Mouse (Mus musculus): ENCODE results near the gene Msl1.

Gene Msl1

GRCm38 (mm10) chr11:98777888-98778287 lies 17.4 kb upstream of the Msl1 start:
- DNase-seq = no peak

- peak; percentile 90 for DNase-seq
Observed at GRCm38 (mm10) chr11:98781851-98782512, 13.3 kb upstream of the Msl1 start.

GRCm38 (mm10) chr11:98782651-98783235 lies 12.6 kb upstream of the Msl1 start:
- DNase-seq = peak; percentile 38

GRCm38 (mm10) chr11:98783236-98783696 lies 12.1 kb upstream of the Msl1 start:
- DNase-seq = peak; percentile 98

- no peak for DNase-seq
Observed at GRCm38 (mm10) chr11:98784139-98784538, 11.2 kb upstream of the Msl1 start.

GRCm38 (mm10) chr11:98785214-98785613 lies 10.1 kb upstream of the Msl1 start:
- no peak for DNase-seq

- peak; percentile 88 for DNase-seq
Observed at GRCm38 (mm10) chr11:98785772-98786281, 9.5 kb upstream of the Msl1 start.

GRCm38 (mm10) chr11:98786359-98787214 lies 8.7 kb upstream of the Msl1 start:
- peak; percentile 95 for DNase-seq

GRCm38 (mm10) chr11:98787229-98787628 lies 8.1 kb upstream of the Msl1 start:
- no peak for DNase-seq

- DNase-seq = no peak
Observed at GRCm38 (mm10) chr11:98787691-98788090, 7.6 kb upstream of the Msl1 start.

- DNase-seq = no peak
Observed at GRCm38 (mm10) chr11:98788139-98788538, 7.2 kb upstream of the Msl1 start.

- DNase-seq = peak; percentile 92
Observed at GRCm38 (mm10) chr11:98788550-98789218, 6.6 kb upstream of the Msl1 start.

GRCm38 (mm10) chr11:98789219-98789807 lies 6.0 kb upstream of the Msl1 start:
- DNase-seq = no peak

GRCm38 (mm10) chr11:98789824-98790223 lies 5.5 kb upstream of the Msl1 start:
- no peak for DNase-seq

GRCm38 (mm10) chr11:98790631-98791205 lies 4.6 kb upstream of the Msl1 start:
- DNase-seq = no peak

- DNase-seq = no peak
Observed at GRCm38 (mm10) chr11:98791448-98791847, 3.9 kb upstream of the Msl1 start.

- DNase-seq = no peak
Observed at GRCm38 (mm10) chr11:98792081-98792480, 3.2 kb upstream of the Msl1 start.

GRCm38 (mm10) chr11:98794469-98795014 lies 774 bp upstream of the Msl1 start:
- DNase-seq = peak; percentile 77

- no peak for DNase-seq
Observed at GRCm38 (mm10) chr11:98795714-98796514, 598 bp downstream of the Msl1 start.

GRCm38 (mm10) chr11:98796515-98797216 lies 1.4 kb downstream of the Msl1 start:
- DNase-seq = peak; percentile 70
